Mouse (Mus musculus) embryonic stem cell, embryonic (primary cell): ENCODE results near the gene Olfr547.

Experiments used
- CTCF ChIA-PET, 4 experiments: fragments of 300-600 bp in 2 of 4; fragments of 350-600 bp in 2 of 4; sonication (Branson Sonifier 250); formaldehyde crosslinking; loops; one replicate each; lab custom pipeline; 2022; ENCODE audit warnings: inconsistent platforms in 2 of 4; lab: Charles Lee
- POLR2A ChIA-PET, 4 experiments: fragments of 300-600 bp in 2 of 4; fragments of 350-600 bp in 2 of 4; sonication (Branson Sonifier 250); formaldehyde crosslinking; loops; one replicate each; lab custom pipeline; 2022; ENCODE audit warnings: antibody characterized with exemption in 4 of 4, inconsistent platforms in 1 of 4; lab: Charles Lee

Olfr547 gene

GRCm38 (mm10) chr7:102541251-102541650 lies 6.7 kb downstream of the Olfr547 start:
- ChIA-PET POLR2A (interaction anchor here in 1 of 4 experiments (0.7 kb wide), 1 partner anchor 20 kb away, joined by 4 read pairs; no protein-coding TSS in a partner anchor), CTCF (interaction anchor here in 1 of 4 experiments (1.1 kb wide), 1 partner anchor 28 kb away, joined by 4 read pairs; no protein-coding TSS in a partner anchor)

- POLR2A ChIA-PET: interaction anchor here in 1 of 4 experiments (0.6 kb wide), 1 partner anchor 653 kb away, joined by 4 read pairs; no protein-coding TSS in a partner anchor
- CTCF ChIA-PET: no interaction called here
Measured at GRCm38 (mm10) chr7:102549570-102549969, 15.0 kb downstream of the Olfr547 start, which contains the start of gene Olfr549. Gene Olfr549 (plus strand): TSS chr7:102549870.

- CTCF ChIA-PET: no interaction called here
- POLR2A ChIA-PET: no interaction called here
Measured at GRCm38 (mm10) chr7:102553279-102553678, 18.7 kb downstream of the Olfr547 start.

- ChIA-PET CTCF (interaction anchor here in 1 of 4 experiments (0.6 kb wide), 1 partner anchor 343 kb away, joined by 6 read pairs; no protein-coding TSS in a partner anchor), POLR2A (interaction anchor here in 1 of 4 experiments (1.2 kb wide), 1 partner anchor 52 kb away, joined by 4 read pairs; no protein-coding TSS in a partner anchor)
Measured at GRCm38 (mm10) chr7:102564999-102565997, 30.7 kb downstream of the Olfr547 start, which contains the start of gene Trim21. Gene Trim21 (minus strand): TSS chr7:102565486.

- ChIA-PET CTCF (interaction anchor here in 1 of 4 experiments (0.6 kb wide), 1 partner anchor 252 kb away, joined by 3 read pairs; no protein-coding TSS in a partner anchor), POLR2A (no interaction called here)
Measured at GRCm38 (mm10) chr7:102566219-102566618, 31.7 kb downstream of the Olfr547 start.

GRCm38 (mm10) chr7:102571142-102571541 lies 36.6 kb downstream of the Olfr547 start, which contains the start of gene Olfr550:
Gene Olfr550 (plus strand): TSS chr7:102571442.
- ChIA-PET POLR2A (no interaction called here), CTCF (no interaction called here)

- POLR2A ChIA-PET: no interaction called here
- CTCF ChIA-PET: interaction anchor here in 1 of 4 experiments (0.6 kb wide), 1 partner anchor 973 kb away, joined by 3 read pairs; no protein-coding TSS in a partner anchor
Measured at GRCm38 (mm10) chr7:102573174-102573830, 38.8 kb downstream of the Olfr547 start.

- POLR2A ChIA-PET: interaction anchor here in 1 of 4 experiments (0.6 kb wide), 1 partner anchor 112 kb away, joined by 3 read pairs; no protein-coding TSS in a partner anchor
- CTCF ChIA-PET: no interaction called here
Measured at GRCm38 (mm10) chr7:102575998-102576397, 41.4 kb downstream of the Olfr547 start.
